Mouse (Mus musculus) fat pad, adult 2 months (tissue): ENCODE results near the gene Gm17268.
A peak's percentile ranks its signal among the peaks of the same experiment; 100 is the strongest.

Experiments
- DNase-seq: peaks from one replicate; pipeline ENCODE4 v3.0.0-alpha.2; 2011; ENCODE audit warnings: low read depth, low spot score; ENCODE audit errors: extremely low read depth

The Gm17268 gene

GRCm38 (mm10) chr11:82032678-82033344 lies 5.6 kb downstream of the Gm17268 start:
- DNase-seq, result no peak

DNA sequence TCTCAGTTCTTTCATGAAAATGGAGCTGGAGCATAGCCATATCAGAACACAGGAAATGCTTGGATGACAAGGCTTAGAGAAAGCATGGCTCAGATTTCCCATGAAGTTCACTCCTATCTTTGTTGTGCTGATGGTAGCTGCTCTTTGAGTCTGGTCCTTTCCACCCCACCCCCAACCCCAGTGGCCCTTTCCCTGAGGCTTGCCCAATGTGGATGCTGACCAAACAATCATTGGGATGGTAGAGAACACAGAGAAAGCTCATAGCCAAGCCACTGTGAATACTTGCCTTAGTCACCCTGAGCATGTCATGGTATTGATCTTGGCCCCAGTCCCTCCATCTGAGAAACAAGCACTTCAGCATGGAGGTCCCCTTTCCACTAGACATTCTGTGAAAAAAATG lies 6.2 kb downstream of the Gm17268 start:
- DNase-seq, result no peak

- no peak for DNase-seq
Measured at GRCm38 (mm10) chr11:82030171-82030570, 8.2 kb downstream of the Gm17268 start.

GRCm38 (mm10) chr11:82023769-82024168 lies 14.6 kb downstream of the Gm17268 start:
- no peak for DNase-seq

DNA sequence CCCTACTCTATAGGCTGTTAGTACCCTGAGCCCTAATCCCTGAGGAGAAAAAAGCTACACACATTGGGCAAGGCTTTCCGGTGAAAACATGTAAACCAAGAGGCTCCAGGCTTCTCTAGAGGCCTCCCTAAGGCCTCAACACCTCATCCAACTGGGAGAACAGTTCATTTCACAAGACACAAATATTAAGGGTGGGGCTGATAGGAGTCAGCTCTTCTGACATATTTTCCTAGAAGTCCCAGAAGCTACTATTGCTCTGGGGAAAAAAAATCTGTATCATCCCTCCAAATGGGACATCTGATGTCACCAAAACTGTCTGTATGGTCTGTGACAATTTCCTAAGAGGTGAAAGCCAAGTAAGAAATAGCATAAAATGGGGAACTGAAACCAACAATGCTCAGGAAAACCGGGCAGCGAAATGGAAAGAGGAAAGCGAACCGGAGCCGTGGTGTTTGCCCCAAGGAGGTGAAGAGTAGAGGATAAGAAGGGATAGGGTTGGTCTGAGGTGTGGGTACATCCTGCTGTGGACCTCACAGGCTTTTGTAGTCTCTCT lies 15.8 kb downstream of the Gm17268 start:
- no peak for DNase-seq

- no peak for DNase-seq
Measured at GRCm38 (mm10) chr11:82021406-82021805, 17.0 kb downstream of the Gm17268 start.

DNA sequence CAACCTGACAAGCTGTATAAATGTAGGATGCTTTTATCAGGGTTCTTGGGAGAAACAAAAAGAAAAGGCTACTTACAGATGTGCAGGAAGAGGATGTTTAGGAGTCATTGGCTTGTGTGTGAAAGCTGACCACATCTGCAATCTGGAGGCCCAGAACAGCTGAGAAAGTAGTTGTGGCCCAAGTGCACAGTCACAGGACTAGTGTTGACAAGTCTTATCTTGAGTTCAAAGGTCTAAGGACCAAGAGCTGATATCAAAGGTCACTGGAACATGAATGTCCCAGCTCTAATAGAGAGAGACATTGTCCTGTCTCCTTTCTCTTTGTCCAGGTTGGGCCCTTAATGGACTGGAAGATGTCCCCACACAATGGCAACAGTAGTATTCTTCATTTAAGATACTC lies 18.6 kb downstream of the Gm17268 start:
- no peak for DNase-seq

DNA sequence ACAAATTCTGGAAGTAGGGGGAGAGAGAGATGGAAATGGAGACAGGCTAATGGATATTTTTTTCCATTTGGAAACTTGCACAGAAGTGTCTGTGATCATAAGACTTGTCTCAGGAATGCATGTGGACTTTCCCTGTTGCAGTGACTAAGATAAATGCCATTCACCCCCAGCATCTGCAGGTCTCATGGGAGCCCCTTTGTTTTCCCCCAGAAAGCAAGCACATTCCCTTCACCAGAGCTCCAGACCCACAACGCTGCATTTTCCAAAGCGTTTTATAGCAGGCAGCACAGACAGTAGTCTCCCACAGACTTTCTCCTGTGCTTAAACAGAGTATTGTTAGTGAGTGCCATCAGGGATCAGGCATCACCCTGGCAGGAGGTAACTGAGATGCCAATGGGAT lies 19.0 kb downstream of the Gm17268 start:
- no peak for DNase-seq

- DNase-seq, result no peak
Measured at GRCm38 (mm10) chr11:82016181-82016780, 22.1 kb downstream of the Gm17268 start.

- no peak for DNase-seq
Measured at GRCm38 (mm10) chr11:82015066-82015465, 23.3 kb downstream of the Gm17268 start.

- no peak for DNase-seq
Measured at GRCm38 (mm10) chr11:82013756-82014155, 24.6 kb downstream of the Gm17268 start.

- DNase-seq, result no peak
Measured at GRCm38 (mm10) chr11:82011411-82012193, 26.8 kb downstream of the Gm17268 start.

DNA sequence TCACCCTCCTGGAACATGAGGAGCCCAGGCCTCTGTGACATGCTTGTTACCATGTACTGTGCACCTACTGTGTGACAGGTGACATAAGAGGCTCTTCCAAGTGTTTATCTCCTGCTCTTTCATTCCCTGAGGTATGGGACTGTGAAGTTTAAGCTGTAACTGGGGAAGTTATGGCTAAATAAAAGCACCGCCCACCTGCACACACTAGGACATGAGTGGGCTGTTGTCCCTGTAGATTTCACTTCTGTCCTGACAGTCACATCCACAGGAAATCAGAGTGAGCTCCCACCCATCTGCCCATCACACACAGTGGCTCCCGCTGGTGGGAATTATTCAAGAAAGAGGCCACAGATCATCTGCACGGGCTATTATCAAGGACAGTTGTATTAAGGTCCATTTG lies 28.2 kb downstream of the Gm17268 start:
- no peak for DNase-seq

- DNase-seq, result peak; percentile 11
Measured at GRCm38 (mm10) chr11:82006796-82007423, 31.5 kb downstream of the Gm17268 start.

DNA sequence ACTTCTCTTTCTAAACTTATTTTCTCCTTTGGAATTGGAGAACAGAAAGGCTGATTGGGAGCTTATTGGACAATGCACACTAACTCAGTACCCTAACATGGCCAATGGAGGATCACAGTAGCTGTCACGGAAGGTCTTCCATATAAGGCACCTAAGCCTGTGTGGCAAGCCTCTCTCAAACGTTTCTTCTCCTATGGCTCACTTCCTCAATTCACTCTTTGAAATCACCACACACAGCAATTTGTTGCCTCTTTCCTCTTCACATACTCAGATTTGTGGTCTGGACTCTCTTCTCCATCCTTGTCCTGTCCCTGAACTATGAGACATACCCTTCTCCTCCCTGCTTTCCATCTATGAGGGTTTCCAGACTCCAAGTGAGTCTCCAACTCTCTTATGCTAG lies 33.6 kb downstream of the Gm17268 start:
- DNase-seq, result no peak

GRCm38 (mm10) chr11:82000581-82000980 lies 37.8 kb downstream of the Gm17268 start:
- DNase-seq, result no peak

GRCm38 (mm10) chr11:81999469-81999868 lies 38.9 kb downstream of the Gm17268 start:
- no peak for DNase-seq

DNA sequence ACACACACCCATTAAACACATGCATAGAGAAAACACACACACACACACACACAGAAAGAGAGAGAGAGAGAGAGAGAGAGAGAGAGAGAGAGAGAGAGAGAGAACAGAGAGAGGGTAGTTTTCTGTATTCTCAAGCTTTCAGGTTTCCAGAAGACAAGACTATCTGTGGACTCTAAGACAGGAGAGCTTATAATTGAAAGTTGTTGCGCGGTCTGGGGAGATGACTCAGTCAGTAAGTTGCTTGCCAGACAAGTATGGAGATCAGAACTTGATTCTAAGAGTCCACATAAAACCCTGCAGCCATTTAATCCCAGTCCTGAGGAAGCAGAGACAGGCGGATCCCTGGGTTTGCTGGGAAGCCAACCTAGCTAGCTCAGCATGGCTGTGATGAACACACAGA lies 39.7 kb downstream of the Gm17268 start:
- DNase-seq, result no peak

DNA sequence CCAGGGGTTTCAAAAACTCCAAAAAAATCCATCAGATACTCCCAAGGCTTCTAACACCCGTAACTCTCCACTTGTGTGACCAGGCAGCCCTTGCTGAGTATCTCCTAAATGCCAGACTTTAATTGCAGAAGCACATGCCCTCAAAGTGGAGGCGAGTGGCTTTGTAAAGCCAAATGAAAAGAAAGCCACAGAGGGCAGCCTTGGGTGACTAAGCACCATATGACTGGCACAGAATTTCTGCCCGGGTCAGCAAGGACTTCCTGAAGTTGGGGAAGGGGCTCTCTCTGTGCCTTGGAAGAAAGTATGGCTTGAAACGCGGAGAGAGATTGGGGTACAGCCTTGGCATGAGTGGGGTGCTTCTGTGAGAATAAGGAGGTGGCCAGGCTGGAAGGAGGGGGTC lies 41.3 kb downstream of the Gm17268 start:
- no peak for DNase-seq

DNA sequence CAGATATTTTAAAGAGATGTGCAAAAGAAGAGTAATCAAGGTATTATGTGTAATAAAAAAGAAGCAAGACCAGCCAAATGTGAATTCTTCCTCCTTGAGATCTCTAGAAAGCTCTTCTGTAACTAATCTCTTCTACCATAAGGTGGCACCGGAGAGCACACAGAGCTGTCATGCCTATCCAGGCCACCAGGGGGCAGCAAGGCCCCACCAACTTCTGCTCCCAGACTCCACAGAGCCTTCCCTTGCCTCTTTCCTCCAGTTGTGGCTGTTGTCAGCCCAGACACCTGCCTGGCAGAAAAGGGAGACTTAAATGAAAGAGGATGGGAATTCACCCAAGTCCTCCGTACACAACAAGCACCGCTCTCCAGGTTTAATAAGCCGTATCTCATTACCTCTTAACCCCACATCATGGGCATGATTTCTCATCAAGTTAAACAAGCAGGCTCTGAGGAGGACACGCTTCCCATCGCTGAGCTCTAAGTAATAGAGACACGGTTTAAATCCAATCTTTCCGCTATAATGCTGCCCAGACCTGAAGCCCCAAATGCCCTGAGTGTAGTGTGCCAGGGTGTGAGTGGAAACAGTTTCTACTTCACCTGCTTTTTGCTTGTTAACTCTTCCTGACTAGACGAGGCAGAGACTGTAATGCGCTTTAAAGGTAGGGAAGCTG lies 42.1 kb downstream of the Gm17268 start:
- DNase-seq, result no peak

DNA sequence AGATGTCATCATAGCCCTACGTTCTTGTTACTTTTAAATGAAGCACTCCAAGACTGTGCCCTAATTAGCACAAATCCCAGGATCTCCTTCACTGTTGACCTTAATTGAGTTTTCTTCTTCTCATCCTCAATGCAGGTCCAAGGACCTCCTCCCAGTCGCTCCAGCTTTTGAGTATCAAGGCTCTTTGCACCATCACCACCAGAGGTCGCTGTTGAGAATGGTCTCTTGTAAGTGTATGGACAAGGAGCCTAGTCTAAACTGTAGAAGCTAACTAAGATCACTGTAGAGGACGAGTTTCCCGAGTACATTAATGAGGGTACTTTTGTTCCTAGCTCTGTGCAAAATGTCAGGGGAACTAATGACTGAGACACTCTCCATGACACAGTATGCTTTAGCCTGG lies 55.2 kb downstream of the Gm17268 start:
- DNase-seq, result no peak
